Mouse (Mus musculus) induced T-regulatory cell, adult 2 months (primary cell): ENCODE results near the gene Tmeff2.
"Not testable (repeated sequence)": the region's sequence is repeated elsewhere in the genome, so short reads cannot be mapped to it uniquely, and the experiment has no call there.

Experiments
- DNase-seq: peaks from one replicate; pipeline ENCODE4 v3.0.0-alpha.2; 2012; ENCODE audit warnings: low read depth

Gene Tmeff2

GRCm38 (mm10) chr1:50900386-50900785 is at the start of gene Tmeff2:
Tmeff2 (plus strand) TSS chr1:50900647.
- not testable (repeated sequence) for DNase-seq

DNA sequence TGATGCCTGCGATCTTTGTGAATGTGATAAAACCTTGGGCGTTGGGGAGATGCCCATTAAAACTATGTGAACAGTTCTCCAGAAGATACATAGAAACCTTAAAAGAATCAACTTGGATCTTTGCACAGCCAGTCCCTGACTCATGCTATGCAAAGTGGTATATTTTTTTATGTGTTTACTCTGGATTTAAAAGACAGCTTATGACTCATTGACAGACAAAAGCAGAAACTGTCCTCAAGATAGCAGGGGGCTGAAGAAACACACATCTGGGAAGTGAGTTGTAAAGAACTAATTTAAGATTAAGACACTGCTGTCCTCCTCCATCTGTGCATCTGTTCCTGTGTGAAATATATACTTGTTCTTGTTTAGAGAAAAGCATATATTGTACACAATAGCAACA is 38.9 kb upstream of the Tmeff2 start:
- no peak for DNase-seq

DNA sequence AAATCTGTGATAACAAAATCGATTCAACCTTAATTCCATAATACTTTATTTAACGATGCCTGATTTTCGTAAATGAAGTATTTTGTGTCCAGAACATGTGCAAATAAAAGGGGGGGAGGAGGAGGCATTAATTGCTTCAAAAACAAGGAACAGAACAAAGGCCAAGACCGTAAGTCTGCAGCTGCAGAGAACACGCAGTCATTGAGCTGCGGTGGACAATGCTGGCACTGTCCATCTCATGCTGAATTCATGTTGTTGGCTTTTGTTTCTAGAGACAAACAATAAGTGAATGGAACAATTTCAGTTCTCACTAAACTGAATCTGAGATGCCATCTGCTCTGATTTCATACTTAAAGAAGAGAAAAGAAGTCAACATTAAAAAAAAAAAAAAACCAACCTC is 2.8 kb upstream of the Tmeff2 start:
- no peak for DNase-seq

- DNase-seq = no peak
These were observed 24.4 kb downstream of the Tmeff2 start for GRCm38 (mm10) chr1:50924838-50925355.

DNA sequence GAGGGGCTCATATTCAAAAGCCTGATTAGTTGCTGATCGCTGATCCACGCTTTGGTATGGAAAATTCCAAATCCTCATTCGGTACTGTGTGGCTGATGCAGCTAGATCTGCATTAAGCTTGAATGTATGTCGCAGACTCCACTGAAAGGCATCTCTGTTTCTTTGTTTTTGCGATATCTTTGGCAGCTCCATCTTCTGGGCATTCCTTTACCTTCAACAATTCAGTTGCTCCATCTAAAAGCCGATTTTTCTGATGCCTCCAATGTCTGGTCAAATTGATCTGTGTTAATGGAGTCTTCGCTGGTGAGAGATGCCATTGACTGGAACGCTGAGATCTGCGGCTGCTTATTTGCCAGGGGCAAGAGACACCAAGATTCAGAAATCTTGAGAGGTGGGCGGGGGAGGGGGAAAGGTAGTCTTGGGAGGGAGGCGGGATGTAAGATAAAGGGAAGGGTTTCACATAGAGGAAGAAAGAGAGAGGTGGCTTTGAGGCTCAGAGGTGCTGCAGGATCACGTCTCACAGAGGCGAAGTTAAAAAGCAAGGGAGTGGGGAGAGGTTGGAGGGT is 25.0 kb downstream of the Tmeff2 start:
- DNase-seq = no peak

DNA sequence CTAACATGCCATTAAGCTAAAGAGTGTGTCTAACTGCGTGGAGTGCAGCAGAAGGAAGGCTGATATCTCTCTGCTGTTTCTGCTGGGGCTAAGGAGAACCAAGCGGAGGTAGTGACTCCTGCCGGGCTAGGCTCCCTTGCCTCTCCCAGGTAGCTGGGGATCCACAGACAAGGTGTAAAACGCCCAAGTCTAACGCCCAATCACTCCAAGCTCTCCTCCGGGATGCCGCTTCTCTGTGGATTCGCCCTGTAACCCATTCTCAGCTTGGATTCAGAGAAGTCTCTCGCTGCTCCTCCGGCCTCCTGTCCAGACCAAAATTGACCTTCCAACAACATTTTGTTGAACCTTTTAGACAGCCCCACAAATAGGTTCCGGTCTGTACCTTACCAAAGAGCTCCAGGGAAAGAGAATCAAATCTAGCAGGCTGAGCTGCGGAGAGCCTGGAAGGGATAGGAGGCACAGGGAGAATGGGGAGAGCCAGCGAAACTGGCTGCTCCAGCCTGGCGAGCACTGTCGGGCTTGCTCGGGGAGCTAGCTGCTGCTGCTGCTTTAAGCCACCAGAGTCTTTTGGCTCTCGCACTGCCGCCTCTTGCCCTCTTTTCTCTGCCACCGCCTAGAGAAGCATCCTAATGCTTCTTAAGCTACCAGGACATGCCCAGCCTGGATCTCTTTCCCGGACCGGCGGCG is 26.1 kb downstream of the Tmeff2 start:
- DNase-seq = no peak

GRCm38 (mm10) chr1:50927077-50927611 is 26.7 kb downstream of the Tmeff2 start:
- DNase-seq = peak; percentile 29

DNA sequence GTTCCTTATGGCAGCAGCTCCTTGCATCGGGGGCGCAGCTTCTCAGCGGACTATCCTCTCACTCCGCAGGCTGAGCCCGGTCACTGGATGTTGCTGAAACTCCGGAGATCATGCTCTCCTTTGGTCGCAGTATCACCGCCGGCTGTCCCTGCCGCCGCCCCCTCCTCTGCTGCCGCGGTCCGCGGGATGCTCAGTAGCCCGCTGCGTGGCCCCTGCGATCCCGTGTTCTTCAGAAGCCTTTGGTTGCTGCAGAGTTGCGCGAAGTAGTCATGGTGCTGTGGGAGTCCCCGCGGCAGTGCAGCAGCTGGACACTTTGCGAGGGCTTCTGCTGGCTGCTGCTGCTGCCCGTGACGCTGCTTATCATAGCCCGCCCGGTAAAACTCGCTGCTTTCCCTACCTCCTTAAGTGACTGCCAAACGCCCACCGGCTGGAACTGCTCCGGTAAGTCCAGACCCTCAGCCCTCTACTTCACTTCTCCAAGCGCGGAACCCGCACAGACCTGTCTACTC is 27.3 kb downstream of the Tmeff2 start:
- DNase-seq = no peak

DNA sequence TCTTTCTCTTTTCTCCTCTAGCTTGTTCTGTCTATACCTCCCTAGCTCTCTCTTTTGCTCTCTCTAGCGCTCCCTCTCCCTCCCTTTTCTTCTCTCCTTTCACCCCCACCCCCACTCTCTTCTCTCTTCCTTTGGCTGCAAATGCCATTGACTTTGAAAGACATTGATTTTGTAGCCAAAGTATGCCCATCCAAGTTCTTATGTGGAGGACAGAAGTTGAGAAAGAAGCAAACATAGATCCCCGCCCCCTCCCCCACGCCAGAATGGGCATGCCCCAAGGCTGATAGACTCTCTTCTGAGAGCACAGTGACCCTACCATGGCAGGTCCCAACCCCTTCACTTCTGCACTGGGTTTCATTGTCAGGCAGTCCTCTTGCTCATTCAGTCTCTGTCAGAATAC is 28.3 kb downstream of the Tmeff2 start:
- no peak for DNase-seq

DNA sequence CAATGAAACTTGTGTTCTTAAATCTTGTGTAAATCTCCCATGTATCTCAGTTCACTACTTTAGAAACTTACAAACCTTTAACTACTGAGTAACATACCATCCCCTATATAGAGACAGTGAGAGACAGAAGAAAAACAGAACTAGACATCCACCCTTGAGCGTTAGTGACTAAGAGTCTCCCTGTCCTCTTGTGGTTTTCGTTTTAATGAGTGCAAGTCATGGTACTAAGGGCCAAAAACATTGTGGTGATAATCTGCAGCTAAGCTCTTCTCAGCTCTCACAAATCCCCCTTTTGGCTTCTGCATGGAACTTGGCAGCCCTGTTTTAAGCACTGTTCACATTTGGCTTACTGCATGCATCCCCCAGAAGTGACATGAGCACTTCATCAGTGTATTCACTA is 34.6 kb downstream of the Tmeff2 start:
- DNase-seq = no peak

GRCm38 (mm10) chr1:50935484-50935883 is 35.0 kb downstream of the Tmeff2 start:
- DNase-seq = no peak

DNA sequence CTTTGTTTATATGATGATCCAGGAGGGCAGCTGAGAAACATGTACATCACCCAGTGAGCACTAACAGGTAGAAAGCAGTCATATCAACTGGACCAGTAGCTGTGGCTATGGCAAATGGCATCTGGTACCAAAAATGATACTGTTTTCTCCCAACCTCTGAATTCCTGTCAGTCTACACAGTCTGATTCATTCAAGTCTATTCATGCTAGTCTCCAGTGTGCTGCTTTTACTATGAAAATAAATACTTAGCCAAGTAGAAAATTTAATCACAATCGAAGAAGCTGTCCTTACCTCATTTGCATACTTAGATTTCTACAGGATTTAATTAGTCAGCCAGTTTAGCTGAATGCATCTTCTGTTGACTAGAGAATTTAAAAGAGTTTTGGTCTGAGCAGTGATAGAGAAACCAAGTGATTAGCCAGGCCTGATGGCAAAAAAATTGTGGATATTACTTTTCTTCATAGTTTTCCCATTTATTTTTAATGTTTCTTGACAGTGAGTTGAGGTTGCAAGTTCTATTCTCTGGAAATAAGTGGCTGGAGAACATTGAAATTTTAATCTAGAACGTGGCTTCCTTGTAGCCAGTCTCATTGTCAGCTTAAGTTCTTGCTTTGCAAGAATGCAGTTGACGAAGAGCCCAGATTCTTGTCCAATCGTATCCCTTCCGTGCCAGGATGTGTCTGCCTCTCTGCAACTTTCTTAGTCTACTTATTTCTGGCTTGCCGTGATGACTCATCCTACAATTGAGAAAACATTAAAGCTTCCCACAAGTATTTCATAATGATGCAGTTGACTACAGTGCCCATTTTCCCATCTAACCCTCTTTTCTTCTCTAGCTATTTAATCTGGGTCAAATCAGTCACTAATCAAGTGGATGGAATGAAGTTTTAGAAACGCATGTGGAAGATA is 39.9 kb downstream of the Tmeff2 start:
- no peak for DNase-seq

DNA sequence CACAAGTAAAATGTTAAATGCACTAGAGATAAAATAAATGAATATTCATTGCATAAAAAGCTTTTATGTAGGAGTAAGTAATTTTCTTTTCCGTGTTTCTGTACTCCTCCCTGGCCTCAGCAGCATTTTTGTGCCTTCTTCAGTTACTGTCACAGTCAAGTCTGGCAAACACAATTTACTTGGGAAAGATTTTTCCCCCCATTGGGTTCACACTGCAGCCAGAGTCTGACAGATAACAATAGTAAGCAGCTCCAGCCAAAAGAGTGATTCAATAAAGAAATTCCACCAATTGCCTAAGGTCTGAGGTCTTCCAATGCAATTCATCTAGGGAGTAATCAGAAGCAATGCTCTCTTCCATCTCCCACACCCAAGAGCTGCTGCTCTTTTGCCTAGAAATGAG is 48.1 kb downstream of the Tmeff2 start:
- no peak for DNase-seq

DNA sequence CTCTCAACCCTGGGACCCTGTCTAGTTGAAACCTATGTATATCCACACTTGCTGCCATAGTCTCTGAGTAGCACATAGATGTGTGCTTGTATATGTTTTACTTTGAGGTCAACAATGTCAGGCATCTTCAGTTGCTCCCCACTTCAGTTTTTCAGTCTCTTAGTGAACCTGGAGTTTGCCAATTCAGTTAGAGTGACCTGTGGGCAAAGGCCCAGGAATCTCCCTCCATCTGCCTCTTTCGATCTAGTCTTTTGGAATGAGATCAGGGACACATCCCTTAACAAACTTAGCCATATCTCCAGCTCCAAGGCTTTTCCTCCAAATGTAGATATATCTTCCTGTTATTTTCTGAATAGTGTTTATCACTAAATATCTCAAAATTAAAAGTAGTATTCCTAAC is 58.4 kb downstream of the Tmeff2 start:
- no peak for DNase-seq

DNA sequence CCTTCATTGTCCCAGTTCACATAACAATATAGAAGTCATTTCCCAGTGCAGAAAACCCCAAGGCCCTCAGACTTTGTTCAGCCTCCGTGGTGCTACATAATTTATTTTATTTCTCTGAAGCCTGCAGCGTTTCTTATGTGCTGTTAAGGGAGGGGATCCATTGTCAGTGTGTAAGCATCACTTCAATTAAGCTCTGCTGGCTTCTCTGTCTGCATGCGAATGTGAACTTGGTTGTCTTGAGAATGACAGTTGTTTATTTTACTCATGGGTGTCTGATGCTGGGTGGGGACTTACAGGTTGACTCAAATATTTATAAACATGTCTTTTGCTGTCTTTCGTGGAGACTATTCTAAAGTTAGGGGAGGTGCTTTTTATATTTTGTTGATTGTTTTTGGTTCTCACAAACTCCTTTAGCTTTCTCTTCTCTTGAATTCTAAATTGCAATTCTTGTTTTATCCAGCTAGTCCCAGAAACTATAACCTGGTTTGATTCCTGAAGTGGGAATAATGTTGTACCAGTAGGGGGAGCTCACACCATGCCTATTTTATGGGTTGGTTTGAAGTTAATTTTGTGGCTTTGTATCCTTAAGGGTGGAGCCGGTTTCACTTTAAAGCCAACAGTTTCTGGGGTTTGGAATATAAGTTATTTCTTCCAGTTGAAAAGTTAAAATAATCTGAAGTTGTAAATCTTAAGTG is 61.7 kb downstream of the Tmeff2 start:
- peak; percentile 61 for DNase-seq

DNA sequence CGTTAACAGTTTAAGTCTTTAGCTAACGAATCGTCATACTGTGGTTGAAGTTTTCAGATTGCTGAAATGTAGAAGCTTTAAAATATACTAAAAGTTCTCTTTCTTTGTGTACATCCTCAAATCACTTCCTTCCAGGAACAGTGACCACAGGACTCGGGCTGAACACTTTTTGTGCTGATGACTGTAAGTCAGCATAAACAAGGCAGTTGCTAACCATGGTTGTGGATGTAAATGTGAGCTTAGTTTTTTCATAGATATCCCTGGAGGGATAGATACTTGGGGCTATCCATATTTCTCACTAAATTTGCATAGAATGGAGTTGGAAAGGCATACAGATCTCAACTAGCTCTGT is 62.2 kb downstream of the Tmeff2 start:
- DNase-seq = no peak

- no peak for DNase-seq
These were observed 69.2 kb downstream of the Tmeff2 start for GRCm38 (mm10) chr1:50969685-50970084.

- no peak for DNase-seq
These were observed 70.4 kb downstream of the Tmeff2 start for GRCm38 (mm10) chr1:50970853-50971252.

DNA sequence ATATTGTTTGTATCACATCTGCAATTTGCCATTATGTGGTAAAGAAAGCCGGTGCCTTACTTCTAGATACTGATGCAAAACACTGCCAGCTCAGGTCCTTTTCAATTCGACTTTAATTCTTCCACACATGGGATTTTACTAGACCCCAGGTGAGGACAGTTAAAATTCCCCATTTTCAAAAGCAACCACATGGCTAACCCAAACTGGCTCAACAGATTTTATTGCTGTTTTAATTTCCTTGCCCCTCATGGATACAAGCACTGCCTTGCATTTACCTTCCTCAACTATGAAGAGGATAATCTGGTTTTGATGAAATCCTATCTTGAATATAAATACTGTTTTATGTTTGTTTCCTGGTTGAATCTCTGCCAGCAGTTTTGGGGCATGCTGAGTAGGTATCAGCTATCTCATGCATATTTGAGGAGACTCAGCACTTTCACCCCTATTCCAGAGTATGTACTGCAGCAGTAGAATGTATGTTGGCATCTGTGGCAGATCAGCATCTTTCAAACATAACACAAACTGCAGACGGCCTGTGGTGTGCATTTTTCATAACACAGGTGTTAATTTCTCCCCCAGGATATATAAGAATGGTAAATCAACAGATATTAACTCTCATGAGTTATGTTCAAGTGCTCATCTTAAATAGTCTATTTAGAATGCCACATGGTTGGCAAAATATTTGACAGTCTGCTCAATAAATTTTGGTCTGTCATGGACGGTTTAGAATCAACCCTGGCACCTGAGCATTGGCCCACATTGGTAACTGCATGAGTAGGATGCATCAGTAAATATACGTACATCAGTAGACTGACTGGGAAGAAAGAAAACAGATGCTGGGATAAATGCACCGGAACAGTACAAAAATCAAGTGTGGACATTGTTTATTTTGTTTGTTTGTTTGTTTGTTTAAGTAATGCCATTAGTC is 72.3 kb downstream of the Tmeff2 start:
- no peak for DNase-seq

DNA sequence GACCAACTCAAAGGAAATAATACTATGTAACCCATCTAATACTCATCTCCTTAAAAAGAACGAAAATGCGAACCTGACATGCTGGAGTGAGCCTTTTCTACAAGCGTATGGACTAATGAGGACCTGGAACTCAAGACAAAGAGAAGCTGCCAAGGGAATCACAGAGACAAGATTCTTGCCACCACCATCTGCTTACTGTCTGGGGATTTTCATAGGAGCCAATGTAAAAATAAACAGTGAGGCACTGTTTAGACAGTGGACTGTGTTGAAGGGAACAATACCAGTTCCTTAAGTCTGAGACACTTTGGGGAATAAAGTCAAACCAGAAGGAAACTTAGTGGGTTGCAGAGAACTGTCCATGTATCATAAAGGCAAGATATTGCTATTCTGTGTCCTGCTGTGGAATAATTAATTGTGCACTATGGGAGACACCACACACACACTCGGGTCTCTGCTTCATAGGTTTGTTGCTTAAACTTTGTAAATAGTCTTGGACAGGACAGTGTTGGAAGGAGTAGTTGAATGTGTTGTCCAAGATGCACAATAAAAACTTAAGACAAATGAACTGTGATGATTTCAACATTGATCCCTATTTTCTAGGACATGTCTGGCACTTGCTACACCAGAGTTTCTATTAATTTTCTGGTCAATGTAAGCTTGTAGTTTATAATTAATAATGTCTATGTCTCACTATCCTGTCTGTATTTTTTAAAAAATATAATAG is 79.1 kb downstream of the Tmeff2 start:
- no peak for DNase-seq
